Mouse (Mus musculus) hindbrain, embryonic 13.5 days (tissue): ENCODE measurements around the gene Mef2a. TPM values are rescaled to one million over a fixed set of nuclear protein-coding genes. Genes with fewer than 3 reads are reported as not detected.

Experiments used
- ATAC-seq: fragments of 200-750 bp; cut with Nextera tagmentation; 2 replicates; pipeline ENCODE4 v1.8.0; 2017; ENCODE audit warnings: moderate TSS enrichment; ENCODE audit not compliant: low FRiP score
- H3K27ac ChIP-seq: fragments of 300-500 bp; sonication (generic); 2 replicates; pipeline ENCODE4 v1.5.1; 2015; ENCODE audit warnings: inconsistent platforms, mild to moderate bottlenecking, moderate library complexity
- H3K27me3 ChIP-seq: fragments of 300-500 bp; sonication (generic); 2 replicates; pipeline ENCODE4 v1.6.1; 2015; ENCODE audit warnings: mild to moderate bottlenecking, inconsistent platforms
- H3K36me3 ChIP-seq: fragments of 300-500 bp; sonication (generic); 2 replicates; pipeline ENCODE4 v1.6.1; 2015; ENCODE audit warnings: mild to moderate bottlenecking, inconsistent platforms
- H3K4me1 ChIP-seq: fragments of 300-500 bp; sonication (generic); replicated peaks from 2 replicates; pipeline ENCODE4 v1.6.1; 2015; ENCODE audit warnings: inconsistent platforms
- H3K4me2 ChIP-seq: fragments of 300-500 bp; sonication (generic); 2 replicates; pipeline ENCODE4 v1.6.1; 2015; ENCODE audit warnings: inconsistent platforms, mild to moderate bottlenecking, moderate library complexity
- H3K4me3 ChIP-seq: fragments of 300-500 bp; sonication (generic); 2 replicates; pipeline ENCODE4 v1.5.1; 2015; ENCODE audit warnings: mild to moderate bottlenecking, inconsistent platforms
- H3K9ac ChIP-seq: fragments of 300-500 bp; sonication (generic); 2 replicates; pipeline ENCODE4 v1.6.1; 2015; ENCODE audit warnings: mild to moderate bottlenecking, inconsistent platforms
- H3K9me3 ChIP-seq: fragments of 300-500 bp; sonication (generic); 2 replicates; pipeline ENCODE4 v1.6.1; 2016; ENCODE audit warnings: inconsistent platforms
- WGBS: fragments of 180-500 bp; shearing (Covaris S2); methylation state at CpG from one replicate; pipeline ENCODE4 v1.1.7; 2015; 5-methylcytosine and 5-hydroxymethylcytosine counted together
- polyA plus RNA-seq: library from polyadenylated mRNA; unstranded; fragments of >200 nt; fragmentation: Nextera tagmentation; extraction: Ambion mirVana; gene quantifications from 2 replicates; pipeline ENCODE4 v1.2.1, GENCODE M21; 2015

Gene Mef2a
- polyA plus RNA-seq, 1 experiment from 2014 or later: 37.8 TPM

- H3K36me3 ChIP-seq: peaks cover 4% of the 10 kb centered on the region; the same call in 1 of the 2 replicates
- H3K9ac ChIP-seq: no peak overlapping the region
- no peak for ATAC-seq
- H3K27ac ChIP-seq: no peak overlapping the region
- H3K9me3 ChIP-seq: peaks cover 7% of the 10 kb centered on the region
- no peak overlapping the region for H3K4me3 ChIP-seq
- no peak overlapping the region for H3K4me2 ChIP-seq
- no peaks in the 10 kb centered on the region for H3K4me1 ChIP-seq
- H3K27me3 ChIP-seq: no peaks in the 10 kb centered on the region
Measured at GRCm38 (mm10) chr7:67359863-67360262, 12.8 kb downstream of the Mef2a start.

GRCm38 (mm10) chr7:67355870-67356269 is 16.8 kb downstream of the Mef2a start:
- Histone ChIP-seq H3K9me3 (peaks cover 7% of the 10 kb centered on the region), H3K27me3 (no peaks in the 10 kb centered on the region), H3K4me3 (no peak overlapping the region), H3K4me2 (no peak overlapping the region), H3K9ac (no peak overlapping the region), H3K27ac (no peak overlapping the region), H3K4me1 (no peaks in the 10 kb centered on the region), H3K36me3 (peaks cover 4% of the 10 kb centered on the region; the same call in 1 of the 2 replicates)
- ATAC-seq: no peak
- whole genome bisulfite sequencing: 95% methylated on average over 5 of the region's 5 CpGs

GRCm38 (mm10) chr7:67353667-67354066 is 19.0 kb downstream of the Mef2a start:
- no peak for ATAC-seq
- peaks cover 7% of the 10 kb centered on the region for H3K9me3 ChIP-seq
- no peak overlapping the region for H3K4me2 ChIP-seq
- no peaks in the 10 kb centered on the region for H3K4me1 ChIP-seq
- no peak overlapping the region for H3K27ac ChIP-seq
- no peaks in the 10 kb centered on the region for H3K27me3 ChIP-seq
- no peak overlapping the region for H3K4me3 ChIP-seq
- WGBS: 86% methylated on average over 6 of the region's 6 CpGs
- no peak overlapping the region for H3K9ac ChIP-seq
- H3K36me3 ChIP-seq: peaks cover 4% of the 10 kb centered on the region; the same call in 1 of the 2 replicates

GRCm38 (mm10) chr7:67352989-67353388 is 19.7 kb downstream of the Mef2a start:
- H3K36me3 ChIP-seq: peaks cover 4% of the 10 kb centered on the region; the same call in 1 of the 2 replicates
- H3K4me2 ChIP-seq: no peak overlapping the region
- no peak for ATAC-seq

GRCm38 (mm10) chr7:67344443-67344842 is 28.2 kb downstream of the Mef2a start:
- Histone ChIP-seq H3K27me3 (no peaks in the 10 kb centered on the region), H3K36me3 (peaks cover 3% of the 10 kb centered on the region), H3K9me3 (no peaks in the 10 kb centered on the region), H3K9ac (no peak overlapping the region), H3K4me1 (no peaks in the 10 kb centered on the region), H3K27ac (no peak overlapping the region), H3K4me2 (no peak overlapping the region), H3K4me3 (no peak overlapping the region)
- 93% methylated on average over 1 of the region's 1 CpGs for WGBS
- no peak for ATAC-seq

More at GRCm38 (mm10) chr7:67352989-67353388, 19.7 kb downstream of the Mef2a start:
- Histone ChIP-seq H3K4me1 (no peaks in the 10 kb centered on the region), H3K27me3 (no peaks in the 10 kb centered on the region), H3K27ac (no peak overlapping the region), H3K9ac (no peak overlapping the region), H3K9me3 (peaks cover 7% of the 10 kb centered on the region), H3K4me3 (no peak overlapping the region)
- WGBS: 85% methylated on average over 4 of the region's 4 CpGs

- Histone ChIP-seq H3K9ac (no peak overlapping the region), H3K4me1 (no peaks in the 10 kb centered on the region), H3K27ac (no peak overlapping the region), H3K4me2 (no peak overlapping the region), H3K36me3 (peaks cover 3% of the 10 kb centered on the region), H3K9me3 (0 out of 2 replicates have a peak, but pooled peaks cover 4% of the 10 kb centered on the region), H3K4me3 (no peak overlapping the region), H3K27me3 (no peaks in the 10 kb centered on the region)
- WGBS: 88% methylated on average over 7 of the region's 7 CpGs
- no peak for ATAC-seq
Measured at GRCm38 (mm10) chr7:67342067-67342625, 30.5 kb downstream of the Mef2a start.

GRCm38 (mm10) chr7:67320359-67320758 is 52.3 kb downstream of the Mef2a start:
- 82% methylated on average over 1 of the region's 1 CpGs for WGBS
- no peak overlapping the region for H3K9ac ChIP-seq
- no peak for ATAC-seq
- H3K36me3 ChIP-seq: no peaks in the 10 kb centered on the region
- H3K4me3 ChIP-seq: no peak overlapping the region
- no peak overlapping the region for H3K4me2 ChIP-seq
- H3K4me1 ChIP-seq: no peaks in the 10 kb centered on the region
- no peaks in the 10 kb centered on the region for H3K27me3 ChIP-seq
- H3K9me3 ChIP-seq: no peaks in the 10 kb centered on the region
- no peak overlapping the region for H3K27ac ChIP-seq

GRCm38 (mm10) chr7:67318697-67319096 is 54.0 kb downstream of the Mef2a start:
- H3K9me3 ChIP-seq: no peaks in the 10 kb centered on the region
- no peaks in the 10 kb centered on the region for H3K27me3 ChIP-seq
- no peaks in the 10 kb centered on the region for H3K4me1 ChIP-seq
- no peak overlapping the region for H3K27ac ChIP-seq
- H3K4me2 ChIP-seq: no peak overlapping the region
- ATAC-seq: no peak
- H3K4me3 ChIP-seq: no peak overlapping the region
- 0 out of 2 replicates have a peak, but pooled peaks cover 1% of the 10 kb centered on the region for H3K36me3 ChIP-seq
- H3K9ac ChIP-seq: no peak overlapping the region

- 94% methylated on average over 3 of the region's 3 CpGs for WGBS
- ATAC-seq: no peak
- Histone ChIP-seq H3K9me3 (no peaks in the 10 kb centered on the region), H3K27ac (no peak overlapping the region), H3K9ac (no peak overlapping the region), H3K36me3 (0 out of 2 replicates have a peak, but pooled peaks cover 3% of the 10 kb centered on the region), H3K27me3 (no peaks in the 10 kb centered on the region), H3K4me2 (no peak overlapping the region), H3K4me3 (no peak overlapping the region), H3K4me1 (no peaks in the 10 kb centered on the region)
Measured at GRCm38 (mm10) chr7:67313200-67313599, 59.5 kb downstream of the Mef2a start.

- Histone ChIP-seq H3K9ac (no peak overlapping the region), H3K27ac (no peak overlapping the region), H3K4me1 (no peaks in the 10 kb centered on the region), H3K9me3 (no peaks in the 10 kb centered on the region), H3K27me3 (no peaks in the 10 kb centered on the region), H3K36me3 (0 out of 2 replicates have a peak, but pooled peaks cover 3% of the 10 kb centered on the region), H3K4me3 (no peak overlapping the region), H3K4me2 (no peak overlapping the region)
- 93% methylated on average over 2 of the region's 2 CpGs for WGBS
- ATAC-seq: no peak
Measured at GRCm38 (mm10) chr7:67310151-67310550, 62.5 kb downstream of the Mef2a start.

- Histone ChIP-seq H3K4me1 (no peaks in the 10 kb centered on the region), H3K27me3 (no peaks in the 10 kb centered on the region), H3K9ac (no peak overlapping the region), H3K27ac (no peak overlapping the region), H3K4me2 (no peak overlapping the region), H3K9me3 (no peaks in the 10 kb centered on the region), H3K36me3 (peaks cover 5% of the 10 kb centered on the region; the same call in 1 of the 2 replicates), H3K4me3 (no peak overlapping the region)
- WGBS: 89% methylated on average over 2 of the region's 2 CpGs
- no peak for ATAC-seq
Measured at GRCm38 (mm10) chr7:67308102-67308501, 64.6 kb downstream of the Mef2a start.

GRCm38 (mm10) chr7:67307078-67307477 is 65.6 kb downstream of the Mef2a start:
- no peak for ATAC-seq
- no peak overlapping the region for H3K4me2 ChIP-seq
- WGBS: 96% methylated on average over 3 of the region's 3 CpGs
- peaks cover 5% of the 10 kb centered on the region; the same call in 1 of the 2 replicates for H3K36me3 ChIP-seq
- H3K4me1 ChIP-seq: no peaks in the 10 kb centered on the region
- H3K27me3 ChIP-seq: no peaks in the 10 kb centered on the region
- no peak overlapping the region for H3K27ac ChIP-seq
- no peaks in the 10 kb centered on the region for H3K9me3 ChIP-seq
- H3K9ac ChIP-seq: no peak overlapping the region
- no peak overlapping the region for H3K4me3 ChIP-seq

GRCm38 (mm10) chr7:67304937-67305336 is 67.7 kb downstream of the Mef2a start:
- ATAC-seq: no peak
- Histone ChIP-seq H3K9ac (no peak overlapping the region), H3K4me1 (no peaks in the 10 kb centered on the region), H3K4me3 (no peak overlapping the region), H3K27me3 (no peaks in the 10 kb centered on the region), H3K27ac (no peak overlapping the region), H3K36me3 (peaks cover 5% of the 10 kb centered on the region; the same call in 1 of the 2 replicates), H3K4me2 (no peak overlapping the region), H3K9me3 (no peaks in the 10 kb centered on the region)
- WGBS: 93% methylated on average over 3 of the region's 3 CpGs
